Mouse (Mus musculus): ENCODE data around the gene Vps13d. TPM values are rescaled to one million over a fixed set of nuclear protein-coding genes. Genes with fewer than 3 reads are reported as not detected.
"Not testable (repeated sequence)": the region's sequence is repeated elsewhere in the genome, so short reads cannot be mapped to it uniquely, and the experiment has no call there.

The Vps13d gene
- total RNA-seq, 1 experiment from 2014 or later, result 101 TPM

- ATAC-seq (ENCODE audit: extremely low read depth, insufficient number of reproducible peaks, low FRiP score, poor library complexity, severe bottlenecking), result not testable (repeated sequence)
Measured at GRCm38 (mm10) chr4:145165542-145165941, 29.3 kb downstream of the Vps13d start.

GRCm38 (mm10) chr4:145164111-145164510, 30.7 kb downstream of the Vps13d start:
- no peak for ATAC-seq (ENCODE audit: extremely low read depth, insufficient number of reproducible peaks, low FRiP score, poor library complexity, severe bottlenecking)

GRCm38 (mm10) chr4:145161243-145161642, 33.6 kb downstream of the Vps13d start:
- no peak for ATAC-seq (ENCODE audit: extremely low read depth, insufficient number of reproducible peaks, low FRiP score, poor library complexity, severe bottlenecking)

GRCm38 (mm10) chr4:145155956-145156355, 38.8 kb downstream of the Vps13d start:
- ATAC-seq (ENCODE audit: extremely low read depth, insufficient number of reproducible peaks, low FRiP score, poor library complexity, severe bottlenecking), result peak; percentile 90

- ATAC-seq (ENCODE audit: extremely low read depth, insufficient number of reproducible peaks, low FRiP score, poor library complexity, severe bottlenecking), result peak; percentile 28; the same call in 1 of the 2 replicates
Measured at GRCm38 (mm10) chr4:145151103-145151486, 43.7 kb downstream of the Vps13d start.

- no peak for ATAC-seq (ENCODE audit: extremely low read depth, insufficient number of reproducible peaks, low FRiP score, poor library complexity, severe bottlenecking)
Measured at GRCm38 (mm10) chr4:145150345-145151102, 44.3 kb downstream of the Vps13d start.

- no peak for ATAC-seq (ENCODE audit: extremely low read depth, insufficient number of reproducible peaks, low FRiP score, poor library complexity, severe bottlenecking)
Measured at GRCm38 (mm10) chr4:145147006-145147961, 47.5 kb downstream of the Vps13d start.

GRCm38 (mm10) chr4:145143533-145143932, 51.3 kb downstream of the Vps13d start:
- ATAC-seq (ENCODE audit: extremely low read depth, insufficient number of reproducible peaks, low FRiP score, poor library complexity, severe bottlenecking), result no peak

GRCm38 (mm10) chr4:145136705-145137104, 58.1 kb downstream of the Vps13d start:
- no peak for ATAC-seq (ENCODE audit: extremely low read depth, insufficient number of reproducible peaks, low FRiP score, poor library complexity, severe bottlenecking)

- no peak for ATAC-seq (ENCODE audit: extremely low read depth, insufficient number of reproducible peaks, low FRiP score, poor library complexity, severe bottlenecking)
Measured at GRCm38 (mm10) chr4:145135473-145135872, 59.3 kb downstream of the Vps13d start.

GRCm38 (mm10) chr4:145130772-145131171, 64.0 kb downstream of the Vps13d start:
- no peak for ATAC-seq (ENCODE audit: extremely low read depth, insufficient number of reproducible peaks, low FRiP score, poor library complexity, severe bottlenecking)

GRCm38 (mm10) chr4:145129956-145130548, 64.8 kb downstream of the Vps13d start:
- no peak for ATAC-seq (ENCODE audit: extremely low read depth, insufficient number of reproducible peaks, low FRiP score, poor library complexity, severe bottlenecking)

GRCm38 (mm10) chr4:145125463-145126220, 69.2 kb downstream of the Vps13d start:
- ATAC-seq (ENCODE audit: extremely low read depth, insufficient number of reproducible peaks, low FRiP score, poor library complexity, severe bottlenecking), result no peak

- ATAC-seq (ENCODE audit: extremely low read depth, insufficient number of reproducible peaks, low FRiP score, poor library complexity, severe bottlenecking), result no peak
Measured at GRCm38 (mm10) chr4:145124419-145124818, 70.4 kb downstream of the Vps13d start.

- peak; percentile 78 for ATAC-seq (ENCODE audit: extremely low read depth, insufficient number of reproducible peaks, low FRiP score, poor library complexity, severe bottlenecking)
Measured at GRCm38 (mm10) chr4:145111641-145112040, 83.2 kb downstream of the Vps13d start.

- ATAC-seq (ENCODE audit: extremely low read depth, insufficient number of reproducible peaks, low FRiP score, poor library complexity, severe bottlenecking), result no peak
Measured at GRCm38 (mm10) chr4:145110736-145111135, 84.1 kb downstream of the Vps13d start.

GRCm38 (mm10) chr4:145106796-145107195, 88.0 kb downstream of the Vps13d start:
- ATAC-seq (ENCODE audit: extremely low read depth, insufficient number of reproducible peaks, low FRiP score, poor library complexity, severe bottlenecking), result no peak

- ATAC-seq (ENCODE audit: extremely low read depth, insufficient number of reproducible peaks, low FRiP score, poor library complexity, severe bottlenecking), result no peak
Measured at GRCm38 (mm10) chr4:145105319-145105718, 89.5 kb downstream of the Vps13d start.

GRCm38 (mm10) chr4:145104917-145105316, 89.9 kb downstream of the Vps13d start:
- no peak for ATAC-seq (ENCODE audit: extremely low read depth, insufficient number of reproducible peaks, low FRiP score, poor library complexity, severe bottlenecking)

All from neutrophil, adult 5-6 weeks (primary cell).